13 mouse cellular contexts compared by ENCODE assay signal in the genomic region with DNA sequence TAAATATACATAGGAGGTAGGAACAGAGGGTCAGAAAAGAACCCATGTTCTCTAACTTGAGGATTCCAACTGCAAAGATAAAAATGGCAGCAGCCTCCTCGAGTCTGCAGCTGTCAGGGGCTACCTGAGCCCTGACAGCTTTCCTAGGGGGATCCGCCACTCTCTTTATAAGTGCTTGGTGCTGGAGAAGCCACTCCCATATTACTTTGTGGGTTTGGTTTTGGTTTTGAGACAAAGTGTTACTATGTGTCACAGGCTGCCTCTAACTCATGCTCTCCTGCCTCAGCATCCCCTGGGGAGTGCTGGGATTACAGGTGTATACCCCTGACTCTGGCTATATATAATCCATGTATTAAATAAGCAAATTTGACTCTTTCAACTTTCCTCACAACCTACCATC. TPM values are rescaled to one million over a fixed set of nuclear protein-coding genes. Genes with fewer than 3 reads are reported as not detected.
DNase-seq lines count a peak whose midpoint lies in the region; ATAC-seq and TF ChIP-seq lines count a peak whose summit lies in the region.
"Had no signal": no experiment of that assay in that cellular context is flagged by ENCODE, and none has a peak within 500 bp of the region (broad histone marks: within the 10 kb centered on the region; RNA-seq: fewer than 3 reads in every experiment).

No protein-coding gene starts in this region.

- peaks cover 63% of the 10 kb centered on the region for H3K4me1 ChIP-seq in hindbrain, embryonic 13.5 days (replicated peaks)
- peaks cover 35% of the 10 kb centered on the region for H3K4me1 ChIP-seq in hindbrain, embryonic 12.5 days
- peaks cover 10 to 27% of the 10 kb centered on the region in 2 experiments for H3K4me1 ChIP-seq in MEL (ENCODE audit: control insufficient read depth in 1 of 2, insufficient read depth in 2 of 2, low read length in 2 of 2)
- peaks cover 26% of the 10 kb centered on the region for H3K4me1 ChIP-seq in liver, embryonic 16.5 days (ENCODE audit: control insufficient read depth, low read depth, low read length)
- H3K4me1 ChIP-seq: megakaryocyte, embryonic 14.5 days had no signal

- H3K4me3 ChIP-seq in hindbrain, embryonic 13.5 days, result no peak overlapping the region
- H3K4me3 ChIP-seq in hindbrain, embryonic 12.5 days, result no peak overlapping the region
- peak overlapping the region; percentile 35 to 54 for H3K4me3 ChIP-seq in MEL (ENCODE audit: control insufficient read depth in 1 of 2, insufficient read depth in 1 of 2, low read depth in 2 of 2, low read length in 2 of 2)
- H3K4me3 ChIP-seq in liver, embryonic 16.5 days (ENCODE audit: low read depth, low read length), result peak overlapping the region; percentile 54
- H3K4me3 ChIP-seq: embryonic facial prominence, embryonic 12.5 days; layer of hippocampus, adult 2 months; lung, embryonic 15.5 days; megakaryocyte, embryonic 14.5 days; neural tube, embryonic 15.5 days had no signal

- TF ChIP-seq EP300 in MEL (IDR thresholded peaks at IDR 0.05; ENCODE audit: low read depth in 1 of 2, low read length in 2 of 2), result no peak

- H3K36me3 ChIP-seq in hindbrain, embryonic 13.5 days, result peaks cover 5% of the 10 kb centered on the region; the same call in 1 of the 2 replicates
- no peaks in the 10 kb centered on the region for H3K36me3 ChIP-seq in hindbrain, embryonic 12.5 days
- peaks cover 0 to 27% of the 10 kb centered on the region in 2 experiments; a peak in 2 of 4 replicates for H3K36me3 ChIP-seq in MEL (ENCODE audit: control insufficient read depth in 1 of 2, insufficient read depth in 2 of 2, low read length in 2 of 2)
- no peaks in the 10 kb centered on the region for H3K36me3 ChIP-seq in liver, embryonic 16.5 days (ENCODE audit: control insufficient read depth, insufficient read depth)
- H3K36me3 ChIP-seq: lung, embryonic 15.5 days; neural tube, embryonic 15.5 days had no signal

- 82% methylated on average over 2 of the region's 2 CpGs for WGBS in hindbrain, embryonic 13.5 days
- 74% methylated on average over 2 of the region's 2 CpGs for WGBS in hindbrain, embryonic 12.5 days
- WGBS in liver, embryonic 16.5 days (ENCODE audit: insufficient replicate concordance), result 23% methylated on average over 2 of the region's 2 CpGs

- no peak overlapping the region for H3K4me2 ChIP-seq in hindbrain, embryonic 13.5 days
- no peak overlapping the region for H3K4me2 ChIP-seq in hindbrain, embryonic 12.5 days (replicated peaks)
- H3K4me2 ChIP-seq in liver, embryonic 16.5 days (ENCODE audit: low read depth, low read length), result peak overlapping the region; percentile 79
- H3K4me2 ChIP-seq: embryonic facial prominence, embryonic 12.5 days; lung, embryonic 15.5 days had no signal

- no peak for TF ChIP-seq CTCF in MEL (IDR thresholded peaks at IDR 0.05 in 2 of 3, conservative IDR thresholded peaks at IDR 0.05 in 1 of 3; ENCODE audit: control insufficient read depth in 1 of 3, insufficient read depth in 1 of 3, low read depth in 2 of 3, low read length in 3 of 3, poor library complexity in 1 of 3, severe bottlenecking in 1 of 3)

- no peak for TF ChIP-seq RAD21 in MEL (IDR thresholded peaks at IDR 0.05; ENCODE audit: low read depth, low read length)

- DNase-seq in CD4-positive, CD25-positive, alpha-beta regulatory T cell, adult 2 months (ENCODE audit: low read depth, low spot score), result peak; percentile 61
- DNase-seq in MEL (ENCODE audit: low read depth, low spot score), result no peak
- no peak for DNase-seq in left cerebral cortex, adult 8-10 months (ENCODE audit: low spot score in 2 of 2)
- no peak for DNase-seq in right cerebral cortex, postnatal 14 days
- DNase-seq: heart, postnatal 14 days had no signal

- no peak for TF ChIP-seq POLR2A in MEL (IDR thresholded peaks at IDR 0.05; ENCODE audit: control insufficient read depth in 1 of 2, insufficient read depth in 1 of 2, low read depth in 1 of 2, low read length in 2 of 2, poor library complexity in 1 of 2)

- no peak overlapping the region for H3K9ac ChIP-seq in hindbrain, embryonic 13.5 days
- H3K9ac ChIP-seq in hindbrain, embryonic 12.5 days, result no peak overlapping the region
- H3K9ac ChIP-seq in MEL (ENCODE audit: control insufficient read depth, low read depth, low read length, poor library complexity, severe bottlenecking), result peak overlapping the region; percentile 56
- H3K9ac ChIP-seq in liver, embryonic 16.5 days (ENCODE audit: low read depth, low read length), result peak overlapping the region; percentile 53
- H3K9ac ChIP-seq: embryonic facial prominence, embryonic 12.5 days; lung, embryonic 15.5 days; neural tube, embryonic 15.5 days had no signal

- H3K27me3 ChIP-seq in hindbrain, embryonic 13.5 days, result no peaks in the 10 kb centered on the region
- H3K27me3 ChIP-seq in hindbrain, embryonic 12.5 days, result no peaks in the 10 kb centered on the region
- H3K27me3 ChIP-seq in MEL (ENCODE audit: control insufficient read depth in 1 of 2, insufficient read depth in 2 of 2, low read length in 2 of 2), result no peaks in the 10 kb centered on the region
- no peaks in the 10 kb centered on the region for H3K27me3 ChIP-seq in liver, embryonic 16.5 days (ENCODE audit: control insufficient read depth, insufficient read depth, low read depth, low read length)
- H3K27me3 ChIP-seq: embryonic facial prominence, embryonic 12.5 days; lung, embryonic 15.5 days; neural tube, embryonic 15.5 days had no signal

- no peaks in the 10 kb centered on the region for H3K9me3 ChIP-seq in hindbrain, embryonic 13.5 days
- H3K9me3 ChIP-seq in hindbrain, embryonic 12.5 days (replicated peaks), result no peaks in the 10 kb centered on the region
- H3K9me3 ChIP-seq in MEL (replicated peaks; ENCODE audit: insufficient read depth, low read length), result no peaks in the 10 kb centered on the region
- no peaks in the 10 kb centered on the region for H3K9me3 ChIP-seq in liver, embryonic 16.5 days (replicated peaks; ENCODE audit: control insufficient read depth, low read length)
- H3K9me3 ChIP-seq: embryonic facial prominence, embryonic 12.5 days; lung, embryonic 15.5 days; neural tube, embryonic 15.5 days had no signal

- H3K79me2 ChIP-seq in MEL (ENCODE audit: control insufficient read depth, insufficient read depth, low read length, poor library complexity), result peaks cover 12% of the 10 kb centered on the region; the same call in 1 of the 2 replicates

- no peak for ATAC-seq in hindbrain, embryonic 13.5 days (ENCODE audit: low FRiP score)
- no peak for ATAC-seq in hindbrain, embryonic 12.5 days (ENCODE audit: low FRiP score)
- peak; percentile 39 for ATAC-seq in liver, embryonic 16.5 days (ENCODE audit: low read depth)

- peak overlapping the region; percentile 66 for H3K27ac ChIP-seq in hindbrain, embryonic 13.5 days
- no peak overlapping the region for H3K27ac ChIP-seq in hindbrain, embryonic 12.5 days
- peak overlapping the region; percentile 83 for H3K27ac ChIP-seq in MEL (ENCODE audit: control insufficient read depth, low read depth, low read length)
- peak overlapping the region; percentile 89 for H3K27ac ChIP-seq in liver, embryonic 16.5 days (ENCODE audit: low read length)
- H3K27ac ChIP-seq: embryonic facial prominence, embryonic 12.5 days; layer of hippocampus, adult 2 months; lung, embryonic 15.5 days had no signal

TF ChIP-seq in MEL, 35 proteins besides CTCF, POLR2A, EP300 and RAD21:
- TF ChIP-seq ZMIZ1 (IDR thresholded peaks at IDR 0.05; ENCODE audit: low read depth, low read length) (peak; percentile 63; the same call in 1 of the 2 replicates), ZNF384 (IDR thresholded peaks at IDR 0.05; ENCODE audit: low read depth, low read length) (no peak), MXI1 (IDR thresholded peaks at IDR 0.05; ENCODE audit: low read depth, low read length) (peak; percentile 46; the same call in 1 of the 2 replicates), POLR2AphosphoS5 (IDR thresholded peaks at IDR 0.05; ENCODE audit: borderline replicate concordance, low read depth, low read length) (no peak)

RNA-seq across cellular contexts. Expression of a gene that starts 38.1 kb away (rescaled TPM):
- 77.3 and 80.0 TPM in 2 replicates for polyA plus RNA-seq in hindbrain, embryonic 13.5 days (2015; fragmentation: Nextera tagmentation; extraction: Ambion mirVana)
- polyA plus RNA-seq in hindbrain, embryonic 12.5 days (2016; fragmentation: Nextera tagmentation; extraction: Ambion mirVana), result 104 TPM in 2 replicates
- 16.6 and 18.4 TPM in 2 replicates for total RNA-seq in MEL (2012; rRNA removed)
- polyA plus RNA-seq in MEL (2012; ENCODE audit: insufficient read depth in 1 of 2, insufficient read length in 2 of 2, low read depth in 1 of 2, low replicate concordance in 2 of 2, missing spikeins in 1 of 2), result 10 to 100 TPM in 1 of 2 experiments, not detected in 1; 36.0 TPM
- polyA plus RNA-seq in liver, embryonic 16.5 days (2015; fragmentation: Nextera tagmentation; extraction: Ambion mirVana), result 3.6 and 4.8 TPM in 2 replicates
- total RNA-seq in left cerebral cortex, adult 8-10 months (2022), result 100 to 1,000 TPM; 120 to 139 (median 129) TPM

RNA-seq across cellular contexts. Expression of a gene that starts 52.1 kb away (rescaled TPM):
- 7.4 and 8.3 TPM in 2 replicates for polyA plus RNA-seq in hindbrain, embryonic 13.5 days (2015; fragmentation: Nextera tagmentation; extraction: Ambion mirVana)
- polyA plus RNA-seq in hindbrain, embryonic 12.5 days (2016; fragmentation: Nextera tagmentation; extraction: Ambion mirVana), result 7.2 and 7.7 TPM in 2 replicates
- 6.5 and 7.4 TPM in 2 replicates for total RNA-seq in MEL (2012; rRNA removed)
- 10 to 100 TPM in 1 of 2 experiments, not detected in 1; 16.6 TPM for polyA plus RNA-seq in MEL (2012; ENCODE audit: insufficient read depth in 1 of 2, insufficient read length in 2 of 2, low read depth in 1 of 2, low replicate concordance in 2 of 2, missing spikeins in 1 of 2)
- polyA plus RNA-seq in liver, embryonic 16.5 days (2015; fragmentation: Nextera tagmentation; extraction: Ambion mirVana), result 1.7 and 2.0 TPM in 2 replicates
- 10 to 100 TPM; 19.5 to 21.7 (median 20.3) TPM for total RNA-seq in left cerebral cortex, adult 8-10 months (2022)

RNA-seq across cellular contexts. Expression of a gene that starts 56.2 kb away (rescaled TPM):
- polyA plus RNA-seq in hindbrain, embryonic 13.5 days (2015; fragmentation: Nextera tagmentation; extraction: Ambion mirVana), result 0.52 and 0.53 TPM in 2 replicates
- 0.29 and 0.50 TPM in 2 replicates for polyA plus RNA-seq in hindbrain, embryonic 12.5 days (2016; fragmentation: Nextera tagmentation; extraction: Ambion mirVana)
- 0.03 and 0.04 TPM in 2 replicates for total RNA-seq in MEL (2012; rRNA removed)
- not detected for polyA plus RNA-seq in MEL (2012; ENCODE audit: insufficient read depth in 1 of 2, insufficient read length in 2 of 2, low read depth in 1 of 2, low replicate concordance in 2 of 2, missing spikeins in 1 of 2)
- 0.34 and 0.57 TPM in 2 replicates for polyA plus RNA-seq in liver, embryonic 16.5 days (2015; fragmentation: Nextera tagmentation; extraction: Ambion mirVana)
- 10 to 100 TPM; 10.6 to 11.4 (median 10.8) TPM for total RNA-seq in left cerebral cortex, adult 8-10 months (2022)

Comparison
In these comparisons a context has a peak if more than half of its experiments do, and no peak if none do; other contexts are left out.
1. H3K4me3 ChIP-seq: peak in MEL (2 of 2) and liver, embryonic 16.5 days (single experiment); none in hindbrain, embryonic 13.5 days (single experiment) and hindbrain, embryonic 12.5 days (single experiment).
2. H3K9ac ChIP-seq: peak in MEL (single experiment) and liver, embryonic 16.5 days (single experiment); none in hindbrain, embryonic 13.5 days (single experiment) and hindbrain, embryonic 12.5 days (single experiment).